Mouse (Mus musculus): ENCODE results near the gene Trex1. TPM values are rescaled to one million over a fixed set of nuclear protein-coding genes. Genes with fewer than 3 reads are reported as not detected.

The Trex1 gene
- polyA plus RNA-seq, 1 experiment from 2014 or later: 20.9 TPM

DNA sequence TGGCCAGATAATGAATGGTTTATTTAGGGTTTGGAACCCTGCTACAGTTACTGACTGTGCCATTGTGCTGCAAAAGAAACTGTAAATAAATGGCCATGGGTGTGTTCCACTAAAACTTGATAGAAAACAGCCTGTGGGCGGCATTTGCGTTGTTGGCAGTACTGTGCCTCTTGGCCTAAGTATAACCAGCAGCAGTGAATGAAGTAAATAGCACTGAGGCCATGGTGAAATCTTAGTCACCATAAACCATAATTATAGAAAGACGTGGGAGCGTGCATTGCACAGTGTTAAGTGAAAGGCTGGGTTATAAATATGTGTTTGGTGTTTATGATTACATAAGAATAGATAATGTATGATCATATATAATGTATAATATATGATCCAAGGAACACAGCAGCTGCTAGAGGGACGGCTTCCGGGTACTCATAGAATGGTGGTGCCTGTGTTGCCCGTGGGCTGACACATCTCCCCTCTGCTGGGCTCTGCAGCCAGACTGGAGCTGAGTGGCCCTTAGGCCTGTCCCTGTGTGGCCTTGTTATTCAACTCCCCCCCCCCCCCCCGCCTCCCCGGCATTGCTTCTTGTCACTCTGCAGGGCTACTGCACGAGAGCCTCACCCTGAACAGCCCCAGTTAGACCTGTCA, 50.4 kb downstream of the Trex1 start:
- Histone ChIP-seq H3K4me3 (ENCODE audit: low read depth, low read length) (no peak overlapping the region), H3K4me2 (replicated peaks; ENCODE audit: low read depth, low read length) (no peak overlapping the region), H3K36me3 (ENCODE audit: insufficient read depth, low read length) (0 out of 2 replicates have a peak, but pooled peaks cover 6% of the 10 kb centered on the region), H3K27me3 (replicated peaks; ENCODE audit: insufficient read depth, low read length) (no peaks in the 10 kb centered on the region), H3K9me3 (ENCODE audit: low read length) (no peaks in the 10 kb centered on the region), H3K9ac (replicated peaks; ENCODE audit: low read depth) (no peak overlapping the region), H3K27ac (ENCODE audit: low read length) (no peak overlapping the region), H3K4me1 (ENCODE audit: insufficient read depth, low read depth, low read length) (no peaks in the 10 kb centered on the region)
- WGBS: 63% methylated on average over 9 of the region's 10 CpGs
- ATAC-seq (peak; percentile 25; the same call in 1 of the 2 replicates), DNase-seq (ENCODE audit: low spot score) (no peak)
- no peak for TF ChIP-seq EP300 (IDR thresholded peaks at IDR 0.05)

DNA sequence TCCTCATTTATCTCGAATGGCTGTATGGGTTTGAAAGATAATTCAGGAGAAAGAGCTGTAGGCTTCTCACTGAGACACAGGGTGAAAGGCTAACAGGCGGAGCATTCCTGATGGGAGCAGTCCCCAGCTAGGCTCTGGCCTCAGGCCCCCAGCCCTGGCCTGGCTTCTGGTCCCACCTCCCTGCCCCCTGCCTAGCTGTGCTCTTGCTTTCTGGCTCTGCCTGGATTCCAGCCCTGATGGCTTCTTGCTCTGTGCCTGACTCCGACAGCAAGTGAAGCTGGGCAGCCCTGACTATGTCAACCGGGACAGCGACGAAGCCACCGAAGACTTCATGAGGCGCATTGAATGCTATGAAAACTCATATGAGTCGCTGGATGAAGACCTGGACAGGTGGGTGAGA, 51.5 kb downstream of the Trex1 start:
- Histone ChIP-seq H3K27me3 (replicated peaks; ENCODE audit: insufficient read depth, low read length) (no peaks in the 10 kb centered on the region), H3K4me1 (ENCODE audit: insufficient read depth, low read depth, low read length) (no peaks in the 10 kb centered on the region), H3K27ac (ENCODE audit: low read length) (no peak overlapping the region), H3K36me3 (ENCODE audit: insufficient read depth, low read length) (0 out of 2 replicates have a peak, but pooled peaks cover 6% of the 10 kb centered on the region), H3K4me3 (ENCODE audit: low read depth, low read length) (no peak overlapping the region), H3K4me2 (replicated peaks; ENCODE audit: low read depth, low read length) (no peak overlapping the region), H3K9ac (replicated peaks; ENCODE audit: low read depth) (no peak overlapping the region), H3K9me3 (ENCODE audit: low read length) (no peaks in the 10 kb centered on the region)
- TF ChIP-seq EP300 (IDR thresholded peaks at IDR 0.05): no peak
- no peak for ATAC-seq
- WGBS: 81% methylated on average over 9 of the region's 9 CpGs
- DNase-seq (ENCODE audit: low spot score): no peak

Other genes starting within 250 kb of the Trex1 start
- gene Celsr3, start 233.4 kb downstream of the Trex1 start, polyA plus RNA-seq (2015; fragmentation: Nextera tagmentation; extraction: Ambion mirVana): 0.08 and 0.17 TPM in 2 replicates
- gene Slc26a6, start 206.5 kb downstream of the Trex1 start, polyA plus RNA-seq (2015; fragmentation: Nextera tagmentation; extraction: Ambion mirVana): 8.3 and 9.7 TPM in 2 replicates
- gene Tmem89, start 145.1 kb downstream of the Trex1 start, polyA plus RNA-seq (2015; fragmentation: Nextera tagmentation; extraction: Ambion mirVana): 0.48 and 1.0 TPM in 2 replicates
- 269 and 290 TPM in 2 replicates for gene Uqcrc1, start 123.1 kb downstream of the Trex1 start, polyA plus RNA-seq (2015; fragmentation: Nextera tagmentation; extraction: Ambion mirVana)
- 2.5 and 2.9 TPM in 2 replicates for gene Col7a1, start 106.1 kb downstream of the Trex1 start, polyA plus RNA-seq (2015; fragmentation: Nextera tagmentation; extraction: Ambion mirVana)
- not detected in 2 replicates for gene Ucn2, start 73.7 kb downstream of the Trex1 start, polyA plus RNA-seq (2015; fragmentation: Nextera tagmentation; extraction: Ambion mirVana)
- 22.0 and 22.8 TPM in 2 replicates for gene Pfkfb4, start 68.0 kb downstream of the Trex1 start, polyA plus RNA-seq (2015; fragmentation: Nextera tagmentation; extraction: Ambion mirVana)
- 194 and 216 TPM in 2 replicates for gene Shisa5, start 21.2 kb downstream of the Trex1 start, polyA plus RNA-seq (2015; fragmentation: Nextera tagmentation; extraction: Ambion mirVana)
- gene Atrip, start 14.4 kb upstream of the Trex1 start, polyA plus RNA-seq (2015; fragmentation: Nextera tagmentation; extraction: Ambion mirVana): 11.4 and 12.6 TPM in 2 replicates
- 6.8 and 7.2 TPM in 2 replicates for gene Ccdc51, start 22.8 kb upstream of the Trex1 start, polyA plus RNA-seq (2015; fragmentation: Nextera tagmentation; extraction: Ambion mirVana)
- gene Tma7, start 22.9 kb upstream of the Trex1 start, polyA plus RNA-seq (2015; fragmentation: Nextera tagmentation; extraction: Ambion mirVana): 375 and 393 TPM in 2 replicates
- 8.8 and 10.0 TPM in 2 replicates for gene Plxnb1, start 35.7 kb upstream of the Trex1 start, polyA plus RNA-seq (2015; fragmentation: Nextera tagmentation; extraction: Ambion mirVana)
- not detected in 2 replicates for gene Fbxw21, start 102.3 kb upstream of the Trex1 start, polyA plus RNA-seq (2015; fragmentation: Nextera tagmentation; extraction: Ambion mirVana)
- gene Fbxw13, start 136.2 kb upstream of the Trex1 start, polyA plus RNA-seq (2015; fragmentation: Nextera tagmentation; extraction: Ambion mirVana): not detected in 2 replicates
- not detected in 2 replicates for gene Fbxw20, start 175.0 kb upstream of the Trex1 start, polyA plus RNA-seq (2015; fragmentation: Nextera tagmentation; extraction: Ambion mirVana)
- not detected in 2 replicates for gene Fbxw14, start 227.9 kb upstream of the Trex1 start, polyA plus RNA-seq (2015; fragmentation: Nextera tagmentation; extraction: Ambion mirVana)